Mouse (Mus musculus): ENCODE measurements at regions not wholly inside any gene's neighbourhood (a gene's known extent, or its start where the extent isn't known, plus 50 kb on each side); places are given as distances from the start of the nearest gene placed in this dataset.

GRCm38 (mm10) chr4:131485126-131485825, 352.8 kb downstream of the Ptpru start:
- no peak for DNase-seq (ENCODE audit: low spot score in 2 of 2)

- peak; percentile 76 to 91 for DNase-seq (ENCODE audit: low spot score in 2 of 2)
These were observed 351.3 kb downstream of the Ptpru start for GRCm38 (mm10) chr4:131486821-131487220.

- DNase-seq (ENCODE audit: low spot score in 2 of 2) = no peak
These were observed 349.8 kb downstream of the Ptpru start for GRCm38 (mm10) chr4:131488246-131488645.

- DNase-seq (ENCODE audit: low spot score in 2 of 2) = no peak
These were observed 349.0 kb downstream of the Ptpru start for GRCm38 (mm10) chr4:131489056-131489455.

GRCm38 (mm10) chr4:131491960-131492359, 346.1 kb downstream of the Ptpru start:
- no peak for DNase-seq (ENCODE audit: low spot score in 2 of 2)

- no peak for DNase-seq (ENCODE audit: low spot score in 2 of 2)
These were observed 344.4 kb downstream of the Ptpru start for GRCm38 (mm10) chr4:131493726-131494125.

- DNase-seq (ENCODE audit: low spot score in 2 of 2) = no peak
These were observed 341.2 kb downstream of the Ptpru start for GRCm38 (mm10) chr4:131496900-131497299.

- no peak for DNase-seq (ENCODE audit: low spot score in 2 of 2)
These were observed 337.0 kb downstream of the Ptpru start for GRCm38 (mm10) chr4:131500928-131501650.

- DNase-seq (ENCODE audit: low spot score in 2 of 2) = peak; percentile 48 to 53
These were observed 329.9 kb downstream of the Ptpru start for GRCm38 (mm10) chr4:131508154-131508553.

- no peak for DNase-seq (ENCODE audit: low spot score in 2 of 2)
These were observed 326.5 kb downstream of the Ptpru start for GRCm38 (mm10) chr4:131511586-131511985.

- DNase-seq (ENCODE audit: low spot score in 2 of 2) = no peak
These were observed 325.3 kb downstream of the Ptpru start for GRCm38 (mm10) chr4:131512768-131513167.

GRCm38 (mm10) chr4:131520636-131521306, 317.3 kb downstream of the Ptpru start:
- DNase-seq (ENCODE audit: low spot score in 2 of 2) = no peak

GRCm38 (mm10) chr4:131521307-131521651, 316.8 kb downstream of the Ptpru start:
- DNase-seq (ENCODE audit: low spot score in 2 of 2) = no peak

GRCm38 (mm10) chr4:131525236-131525635, 312.9 kb downstream of the Ptpru start:
- DNase-seq (ENCODE audit: low spot score in 2 of 2) = no peak

- no peak for DNase-seq (ENCODE audit: low spot score in 2 of 2)
These were observed 307.6 kb downstream of the Ptpru start for GRCm38 (mm10) chr4:131530491-131530890.

GRCm38 (mm10) chr4:131531003-131531402, 307.1 kb downstream of the Ptpru start:
- no peak for DNase-seq (ENCODE audit: low spot score in 2 of 2)

- no peak for DNase-seq (ENCODE audit: low spot score in 2 of 2)
These were observed 303.3 kb downstream of the Ptpru start for GRCm38 (mm10) chr4:131534831-131535230.

GRCm38 (mm10) chr4:131538237-131538636, 299.9 kb downstream of the Ptpru start:
- no peak for DNase-seq (ENCODE audit: low spot score in 2 of 2)

GRCm38 (mm10) chr4:131546422-131547200, 291.5 kb downstream of the Ptpru start:
- no peak for DNase-seq (ENCODE audit: low spot score in 2 of 2)

GRCm38 (mm10) chr4:131549581-131549980, 288.5 kb downstream of the Ptpru start:
- DNase-seq (ENCODE audit: low spot score in 2 of 2) = peak; percentile 39 to 47

- DNase-seq (ENCODE audit: low spot score in 2 of 2) = no peak
These were observed 279.6 kb downstream of the Ptpru start for GRCm38 (mm10) chr4:131558513-131558912.

GRCm38 (mm10) chr4:131563851-131564250, 274.2 kb downstream of the Ptpru start:
- no peak for DNase-seq (ENCODE audit: low spot score in 2 of 2)

All from layer of hippocampus, adult 8-10 months (tissue).